ENCODE assay signal across 15 mouse cellular contexts in genomic region chr10:38383161-38383560, GRCm38 (mm10).
DNase-seq lines count a peak whose midpoint lies in the region; ATAC-seq and TF ChIP-seq lines count a peak whose summit lies in the region.
"Had no signal": no experiment of that assay in that cellular context is flagged by ENCODE, and none has a peak within 500 bp of the region (broad histone marks: within the 10 kb centered on the region; RNA-seq: fewer than 3 reads in every experiment).

No protein-coding gene starts in this region.

- WGBS in heart, embryonic 12.5 days = 27% methylated on average over 2 of the region's 2 CpGs
- 31% methylated on average over 2 of the region's 2 CpGs for WGBS in liver, adult 2 months

- no peak overlapping the region for H3K9ac ChIP-seq in heart, embryonic 12.5 days
- no peak overlapping the region for H3K9ac ChIP-seq in liver, adult 2 months (ENCODE audit: low read depth, low read length)
- H3K9ac ChIP-seq: embryonic facial prominence, embryonic 15.5 days; liver, embryonic 15.5 days; neural tube, embryonic 12.5 days had no signal

- H3K27ac ChIP-seq in heart, embryonic 12.5 days (ENCODE audit: poor library complexity, severe bottlenecking) = no peak overlapping the region
- no peak overlapping the region for H3K27ac ChIP-seq in liver, adult 2 months (replicated peaks; ENCODE audit: insufficient read depth, low read depth, low read length)
- H3K27ac ChIP-seq: embryonic facial prominence, embryonic 15.5 days; forebrain, embryonic 10.5 days; hindbrain, embryonic 10.5 days; liver, embryonic 15.5 days; neural tube, embryonic 12.5 days had no signal

- H3K4me1 ChIP-seq in heart, embryonic 12.5 days (replicated peaks) = no peaks in the 10 kb centered on the region
- 0 out of 2 replicates have a peak, but pooled peaks cover 2% of the 10 kb centered on the region for H3K4me1 ChIP-seq in liver, adult 2 months (ENCODE audit: control insufficient read depth, insufficient read depth, low read length)
- H3K4me1 ChIP-seq: embryonic facial prominence, embryonic 15.5 days; forebrain, embryonic 10.5 days; hindbrain, embryonic 10.5 days; liver, embryonic 15.5 days; neural tube, embryonic 12.5 days had no signal

- TF ChIP-seq CTCF in liver, adult 2 months (IDR thresholded peaks at IDR 0.05; ENCODE audit: low read depth, low read length) = no peak

- TF ChIP-seq POLR2A in liver, adult 2 months (IDR thresholded peaks at IDR 0.05; ENCODE audit: extremely low read depth, insufficient read depth, low read length) = no peak

- H3K4me3 ChIP-seq in heart, embryonic 12.5 days = no peak overlapping the region
- no peak overlapping the region for H3K4me3 ChIP-seq in liver, adult 2 months (ENCODE audit: insufficient read depth, low read depth, low read length)
- H3K4me3 ChIP-seq: embryonic facial prominence, embryonic 15.5 days; forebrain, embryonic 10.5 days; hindbrain, embryonic 10.5 days; liver, embryonic 15.5 days; neural tube, embryonic 12.5 days had no signal

- H3K79me2 ChIP-seq in liver, adult 2 months (ENCODE audit: control insufficient read depth, insufficient read depth, low read length) = no peaks in the 10 kb centered on the region

- ATAC-seq in heart, embryonic 12.5 days (ENCODE audit: insufficient number of reproducible peaks, low FRiP score) = peak; percentile 93

- no peak for DNase-seq in heart, adult 9 months (ENCODE audit: low spot score in 2 of 2)
- DNase-seq in ES-CJ7 (ENCODE audit: low read depth, low spot score) (peak; percentile 59), ZHBTc4 (ENCODE audit: low read depth, low spot score) (peak; percentile 61)
- DNase-seq in liver, adult 2 months (ENCODE audit: extremely low read depth, low read depth, low spot score) = peak; percentile 21
- no peak for DNase-seq in urinary bladder, postnatal 4 days (ENCODE audit: low spot score in 2 of 2)
- no peak for DNase-seq in right cerebral cortex, postnatal 14 days
- DNase-seq: cerebellum, adult 8-10 months; left cerebral cortex, postnatal 4 days; lung, postnatal 14 days had no signal

- H3K27me3 ChIP-seq in heart, embryonic 12.5 days (replicated peaks) = no peaks in the 10 kb centered on the region
- no peaks in the 10 kb centered on the region for H3K27me3 ChIP-seq in liver, adult 2 months (ENCODE audit: control insufficient read depth, insufficient read depth, low read length)
- H3K27me3 ChIP-seq: embryonic facial prominence, embryonic 15.5 days; liver, embryonic 15.5 days; neural tube, embryonic 12.5 days had no signal

- H3K36me3 ChIP-seq in heart, embryonic 12.5 days = no peaks in the 10 kb centered on the region
- H3K36me3 ChIP-seq in liver, adult 2 months (ENCODE audit: control insufficient read depth, insufficient read depth, low read length) = no peaks in the 10 kb centered on the region
- H3K36me3 ChIP-seq: embryonic facial prominence, embryonic 15.5 days; forebrain, embryonic 10.5 days; hindbrain, embryonic 10.5 days; liver, embryonic 15.5 days; neural tube, embryonic 12.5 days had no signal

- H3K4me2 ChIP-seq in heart, embryonic 12.5 days = no peak overlapping the region
- H3K4me2 ChIP-seq: embryonic facial prominence, embryonic 15.5 days; liver, embryonic 15.5 days; neural tube, embryonic 12.5 days had no signal

- peaks cover 4% of the 10 kb centered on the region; the same call in 1 of the 2 replicates for H3K9me3 ChIP-seq in heart, embryonic 12.5 days (replicated peaks)
- H3K9me3 ChIP-seq: embryonic facial prominence, embryonic 15.5 days; forebrain, embryonic 10.5 days; liver, embryonic 15.5 days; neural tube, embryonic 12.5 days had no signal

Comparison
In these comparisons a context has a peak if more than half of its experiments do, and no peak if none do; other contexts are left out.
1. DNase-seq: peak in ES-CJ7 (single experiment), ZHBTc4 (single experiment) and liver, adult 2 months (single experiment); none in heart, adult 9 months (0 of 2), urinary bladder, postnatal 4 days (0 of 2) and right cerebral cortex, postnatal 14 days (single experiment).